Mouse (Mus musculus) gonadal fat pad, adult 2 months (tissue): Measurements from ENCODE around the gene Psmd6. TPM values are rescaled to one million over a fixed set of nuclear protein-coding genes. Genes with fewer than 3 reads are reported as not detected.

Experiments
- DNase-seq: peaks from one replicate; pipeline ENCODE4 v3.0.0-alpha.2; 2012; ENCODE audit warnings: low read depth
- polyA plus RNA-seq: library from polyadenylated mRNA; depleted of rRNA; stranded (reverse); fragments of >200 nt; gene quantifications from 2 replicates; pipeline ENCODE4 v1.2.3, GENCODE M21; 2012; rRNA removed

The Psmd6 gene
- polyA plus RNA-seq, 1 experiment = 34.1 TPM

GRCm38 (mm10) chr14:14064486-14065141, 56.2 kb downstream of the Psmd6 start:
- DNase-seq = peak; percentile 77

- DNase-seq = no peak
Observed at GRCm38 (mm10) chr14:14063382-14063781, 57.4 kb downstream of the Psmd6 start.

- DNase-seq = no peak
Observed at GRCm38 (mm10) chr14:14062531-14063245, 58.1 kb downstream of the Psmd6 start.

Other genes with a start within 250 kb of the Psmd6 start
- not detected in 2 replicates for gene Gm281, start 206.5 kb downstream of the Psmd6 start, polyA plus RNA-seq
- gene Atxn7, start 159.5 kb downstream of the Psmd6 start, polyA plus RNA-seq = 20.9 and 24.9 TPM in 2 replicates
- 23.7 and 24.1 TPM in 2 replicates for gene Thoc7, start 159.1 kb downstream of the Psmd6 start, polyA plus RNA-seq
- gene Olfr720, start 65.9 kb upstream of the Psmd6 start, polyA plus RNA-seq = not detected in 2 replicates
- gene Olfr31, start 201.8 kb upstream of the Psmd6 start, polyA plus RNA-seq = not detected in 2 replicates
- 26.8 and 29.7 TPM in 2 replicates for gene Il3ra, start 225.3 kb upstream of the Psmd6 start, polyA plus RNA-seq